Mouse (Mus musculus): ENCODE measurements around the gene Rcan2.

Gene Rcan2

GRCm38 (mm10) chr17:43801077-43801476 is at the start of gene Rcan2:
Gene Rcan2 (plus strand): TSS chr17:43801351.
- DNase-seq (ENCODE audit: low spot score in 2 of 2) = peak in 1 of 2 experiments; percentile 75

- DNase-seq (ENCODE audit: low spot score in 2 of 2) = no peak
Measured at GRCm38 (mm10) chr17:43752811-43753210, 48.3 kb upstream of the Rcan2 start.

- DNase-seq (ENCODE audit: low spot score in 2 of 2) = no peak
Measured at GRCm38 (mm10) chr17:43754687-43755086, 46.5 kb upstream of the Rcan2 start.

- DNase-seq (ENCODE audit: low spot score in 2 of 2) = no peak
Measured at GRCm38 (mm10) chr17:43758607-43759259, 42.4 kb upstream of the Rcan2 start.

- DNase-seq (ENCODE audit: low spot score in 2 of 2) = no peak
Measured at GRCm38 (mm10) chr17:43784531-43784930, 16.6 kb upstream of the Rcan2 start.

GRCm38 (mm10) chr17:43788222-43788621 is 12.9 kb upstream of the Rcan2 start:
- DNase-seq (ENCODE audit: low spot score in 2 of 2) = no peak

- no peak for DNase-seq (ENCODE audit: low spot score in 2 of 2)
Measured at GRCm38 (mm10) chr17:43789376-43789775, 11.8 kb upstream of the Rcan2 start.

- no peak for DNase-seq (ENCODE audit: low spot score in 2 of 2)
Measured at GRCm38 (mm10) chr17:43791751-43792150, 9.4 kb upstream of the Rcan2 start.

- DNase-seq (ENCODE audit: low spot score in 2 of 2) = no peak
Measured at GRCm38 (mm10) chr17:43794731-43795280, 6.3 kb upstream of the Rcan2 start.

GRCm38 (mm10) chr17:43801595-43802373 is 633 bp downstream of the Rcan2 start:
- peak in 1 of 2 experiments; percentile 28 for DNase-seq (ENCODE audit: low spot score in 2 of 2)

GRCm38 (mm10) chr17:43802414-43802813 is 1.3 kb downstream of the Rcan2 start:
- no peak for DNase-seq (ENCODE audit: low spot score in 2 of 2)

GRCm38 (mm10) chr17:43803111-43803510 is 2.0 kb downstream of the Rcan2 start:
- DNase-seq (ENCODE audit: low spot score in 2 of 2) = no peak

GRCm38 (mm10) chr17:43803764-43804163 is 2.6 kb downstream of the Rcan2 start:
- no peak for DNase-seq (ENCODE audit: low spot score in 2 of 2)

GRCm38 (mm10) chr17:43806841-43807240 is 5.7 kb downstream of the Rcan2 start:
- no peak for DNase-seq (ENCODE audit: low spot score in 2 of 2)

- no peak for DNase-seq (ENCODE audit: low spot score in 2 of 2)
Measured at GRCm38 (mm10) chr17:43811453-43811852, 10.3 kb downstream of the Rcan2 start.

GRCm38 (mm10) chr17:43815376-43815775 is 14.2 kb downstream of the Rcan2 start:
- DNase-seq (ENCODE audit: low spot score in 2 of 2) = no peak

GRCm38 (mm10) chr17:43816480-43816879 is 15.3 kb downstream of the Rcan2 start:
- DNase-seq (ENCODE audit: low spot score in 2 of 2) = no peak

GRCm38 (mm10) chr17:43817171-43817570 is 16.0 kb downstream of the Rcan2 start:
- DNase-seq (ENCODE audit: low spot score in 2 of 2) = no peak

- no peak for DNase-seq (ENCODE audit: low spot score in 2 of 2)
Measured at GRCm38 (mm10) chr17:43818390-43818789, 17.2 kb downstream of the Rcan2 start.

GRCm38 (mm10) chr17:43820904-43821303 is 19.8 kb downstream of the Rcan2 start:
- peak in 1 of 2 experiments; percentile 14 for DNase-seq (ENCODE audit: low spot score in 2 of 2)

GRCm38 (mm10) chr17:43822207-43822606 is 21.1 kb downstream of the Rcan2 start:
- no peak for DNase-seq (ENCODE audit: low spot score in 2 of 2)

- no peak for DNase-seq (ENCODE audit: low spot score in 2 of 2)
Measured at GRCm38 (mm10) chr17:43822630-43823029, 21.5 kb downstream of the Rcan2 start.
